Mouse (Mus musculus): ENCODE measurements around the gene Emx1. TPM values are rescaled to one million over a fixed set of nuclear protein-coding genes. Genes with fewer than 3 reads are reported as not detected.
"Not testable (repeated sequence)": the region's sequence is repeated elsewhere in the genome, so short reads cannot be mapped to it uniquely, and the experiment has no call there.

Gene Emx1
- 0.11 and 0.19 TPM in 2 replicates for polyA plus RNA-seq (2012; rRNA removed)

GRCm38 (mm10) chr6:85187340-85188211 lies at the start of gene Emx1:
TSS of gene Emx1 (plus strand) at chr6:85187438.
- peak; percentile 17 to 32 for DNase-seq
- H3K27me3 ChIP-seq (ENCODE audit: control insufficient read depth, insufficient read depth, low read length): peaks cover 18% of the 10 kb centered on the region; the same call in 1 of the 2 replicates
- TF ChIP-seq CTCF (IDR thresholded peaks at IDR 0.05; ENCODE audit: borderline replicate concordance, insufficient read depth, low read depth, low read length) (no peak), POLR2A (IDR thresholded peaks at IDR 0.05; ENCODE audit: borderline replicate concordance, insufficient read depth, low read length) (no peak)
- H3K27ac ChIP-seq (ENCODE audit: insufficient read depth, low read length): no peak within 1 kb of the TSS
- H3K4me1 ChIP-seq (ENCODE audit: control insufficient read depth, insufficient read depth, low read length): peaks cover 9% of the 10 kb centered on the region; the same call in 1 of the 2 replicates
- under 1% methylated on average over 81 of the region's 81 CpGs for WGBS
- H3K4me3 ChIP-seq (replicated peaks; ENCODE audit: insufficient read depth, low read depth, low read length): peak within 1 kb of the TSS; percentile 48

GRCm38 (mm10) chr6:85139534-85139933 lies 47.7 kb upstream of the Emx1 start:
- no peak overlapping the region for H3K27ac ChIP-seq (ENCODE audit: insufficient read depth, low read length)
- no peaks in the 10 kb centered on the region for H3K4me1 ChIP-seq (ENCODE audit: control insufficient read depth, insufficient read depth, low read length)
- TF ChIP-seq POLR2A (IDR thresholded peaks at IDR 0.05; ENCODE audit: borderline replicate concordance, insufficient read depth, low read length) (no peak), CTCF (IDR thresholded peaks at IDR 0.05; ENCODE audit: borderline replicate concordance, insufficient read depth, low read depth, low read length) (no peak)
- 96% methylated on average over 2 of the region's 2 CpGs for WGBS
- H3K27me3 ChIP-seq (ENCODE audit: control insufficient read depth, insufficient read depth, low read length): no peaks in the 10 kb centered on the region
- H3K4me3 ChIP-seq (replicated peaks; ENCODE audit: insufficient read depth, low read depth, low read length): no peak overlapping the region
- DNase-seq: no peak

- peak; percentile 36 to 41 for DNase-seq
- H3K27me3 ChIP-seq (ENCODE audit: control insufficient read depth, insufficient read depth, low read length); H3K27ac ChIP-seq (ENCODE audit: insufficient read depth, low read length); H3K4me1 ChIP-seq (ENCODE audit: control insufficient read depth, insufficient read depth, low read length); H3K4me3 ChIP-seq (replicated peaks; ENCODE audit: insufficient read depth, low read depth, low read length): not testable (repeated sequence)
- 9% methylated on average over 7 of the region's 7 CpGs for WGBS
- TF ChIP-seq CTCF (IDR thresholded peaks at IDR 0.05; ENCODE audit: borderline replicate concordance, insufficient read depth, low read depth, low read length): peak; percentile 54
Measured at GRCm38 (mm10) chr6:85141013-85141412, 46.2 kb upstream of the Emx1 start.

- Histone ChIP-seq H3K4me3 (replicated peaks; ENCODE audit: insufficient read depth, low read depth, low read length) (no peak overlapping the region), H3K4me1 (ENCODE audit: control insufficient read depth, insufficient read depth, low read length) (no peaks in the 10 kb centered on the region), H3K27ac (ENCODE audit: insufficient read depth, low read length) (no peak overlapping the region), H3K27me3 (ENCODE audit: control insufficient read depth, insufficient read depth, low read length) (no peaks in the 10 kb centered on the region)
- TF ChIP-seq CTCF (IDR thresholded peaks at IDR 0.05; ENCODE audit: borderline replicate concordance, insufficient read depth, low read depth, low read length) (no peak), POLR2A (IDR thresholded peaks at IDR 0.05; ENCODE audit: borderline replicate concordance, insufficient read depth, low read length) (no peak)
- DNase-seq: no peak
- WGBS: 69% methylated on average over 3 of the region's 3 CpGs
Measured at GRCm38 (mm10) chr6:85144466-85144865, 42.8 kb upstream of the Emx1 start.

DNA sequence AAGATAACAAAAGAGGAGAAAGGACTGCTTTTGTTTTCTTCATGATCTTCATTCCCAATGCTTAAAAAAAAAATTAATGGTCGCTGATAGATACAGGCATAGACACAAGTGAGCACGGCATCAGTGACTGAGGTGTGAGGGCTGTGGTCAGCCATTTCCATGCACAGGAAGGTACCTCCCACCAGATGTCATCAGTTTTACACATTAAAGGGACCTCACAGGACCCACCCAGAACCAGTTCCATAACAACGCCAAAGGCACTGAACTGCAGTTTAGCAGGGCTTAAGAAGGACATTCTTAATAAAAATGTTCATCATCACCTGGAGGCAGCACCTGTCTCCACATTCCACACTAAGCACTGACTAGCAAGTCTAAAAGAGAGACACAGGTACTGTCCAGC lies 39.6 kb upstream of the Emx1 start:
- DNase-seq: no peak
- 71% methylated on average over 3 of the region's 3 CpGs for WGBS
- TF ChIP-seq CTCF (IDR thresholded peaks at IDR 0.05; ENCODE audit: borderline replicate concordance, insufficient read depth, low read depth, low read length): no peak
- TF ChIP-seq POLR2A (IDR thresholded peaks at IDR 0.05; ENCODE audit: borderline replicate concordance, insufficient read depth, low read length): no peak

DNA sequence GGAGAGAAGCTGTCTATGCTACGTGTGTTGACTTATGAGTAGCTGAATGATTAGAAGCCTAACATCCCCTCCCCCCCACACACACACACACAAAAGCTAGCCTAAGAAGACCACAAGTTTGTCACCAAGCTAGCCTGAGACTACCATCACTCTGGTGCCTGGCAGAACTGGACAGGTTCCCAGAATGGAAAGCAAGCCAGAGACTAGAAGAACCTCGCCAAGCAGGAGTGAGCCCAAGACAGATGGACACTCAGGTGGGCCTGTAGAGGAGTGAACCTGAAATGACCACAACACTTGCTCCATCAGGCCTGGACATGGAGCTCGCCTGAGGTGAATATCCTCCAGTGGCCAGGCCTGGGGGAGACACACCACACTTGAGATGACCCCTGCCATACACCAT lies 36.9 kb upstream of the Emx1 start:
- WGBS: 40% methylated on average over 3 of the region's 3 CpGs
- no peak for TF ChIP-seq POLR2A (IDR thresholded peaks at IDR 0.05; ENCODE audit: borderline replicate concordance, insufficient read depth, low read length)
- Histone ChIP-seq H3K27ac (ENCODE audit: insufficient read depth, low read length) (no peak overlapping the region), H3K4me1 (ENCODE audit: control insufficient read depth, insufficient read depth, low read length) (peaks cover 8% of the 10 kb centered on the region), H3K4me3 (replicated peaks; ENCODE audit: insufficient read depth, low read depth, low read length) (no peak overlapping the region), H3K27me3 (ENCODE audit: control insufficient read depth, insufficient read depth, low read length) (no peaks in the 10 kb centered on the region)
- DNase-seq: peak; percentile 48 to 71

More for the DNA sequence above, 39.6 kb upstream of the Emx1 start:
- no peaks in the 10 kb centered on the region for H3K27me3 ChIP-seq (ENCODE audit: control insufficient read depth, insufficient read depth, low read length)
- H3K4me3 ChIP-seq (replicated peaks; ENCODE audit: insufficient read depth, low read depth, low read length): no peak overlapping the region
- H3K27ac ChIP-seq (ENCODE audit: insufficient read depth, low read length): no peak overlapping the region
- H3K4me1 ChIP-seq (ENCODE audit: control insufficient read depth, insufficient read depth, low read length): peaks cover 8% of the 10 kb centered on the region

- H3K4me1 ChIP-seq (ENCODE audit: control insufficient read depth, insufficient read depth, low read length): peaks cover 8% of the 10 kb centered on the region
- TF ChIP-seq POLR2A (IDR thresholded peaks at IDR 0.05; ENCODE audit: borderline replicate concordance, insufficient read depth, low read length): no peak
- peak; percentile 83 for TF ChIP-seq CTCF (IDR thresholded peaks at IDR 0.05; ENCODE audit: borderline replicate concordance, insufficient read depth, low read depth, low read length)
- no peaks in the 10 kb centered on the region for H3K27me3 ChIP-seq (ENCODE audit: control insufficient read depth, insufficient read depth, low read length)
- H3K4me3 ChIP-seq (replicated peaks; ENCODE audit: insufficient read depth, low read depth, low read length): no peak overlapping the region
- peak; percentile 72 to 76 for DNase-seq
- no peak overlapping the region for H3K27ac ChIP-seq (ENCODE audit: insufficient read depth, low read length)
- WGBS: 12% methylated on average over 9 of the region's 9 CpGs
Measured at GRCm38 (mm10) chr6:85153970-85154540, 33.2 kb upstream of the Emx1 start.
